Mouse (Mus musculus) spleen, adult 2 months (tissue): ENCODE data around the gene 9230112D13Rik. TPM values are rescaled to one million over a fixed set of nuclear protein-coding genes. Genes with fewer than 3 reads are reported as not detected.

Experiments
- DNase-seq, 2 experiments: peaks; one replicate each; pipeline versions ENCODE4 v3.0.0 to v3.0.0-alpha.2; 2012 to 2021; ENCODE audit warnings: low spot score in 2 of 2, low read depth in 1 of 2
- H3K27ac ChIP-seq: fragments of 200-500 bp; 2 replicates; pipeline ENCODE4 v1.5.1; 2012; ENCODE audit warnings: low read length, inconsistent platforms; ENCODE audit not compliant: insufficient read depth
- H3K27me3 ChIP-seq: fragments of 200-500 bp; 2 replicates; pipeline ENCODE4 v1.6.1; 2012; ENCODE audit warnings: mild to moderate bottlenecking, moderate library complexity, low read length, inconsistent platforms; ENCODE audit not compliant: control insufficient read depth, insufficient read depth
- H3K36me3 ChIP-seq: fragments of 200-500 bp; 2 replicates; pipeline ENCODE4 v1.6.1; 2012; ENCODE audit warnings: mild to moderate bottlenecking, low read length, inconsistent platforms; ENCODE audit not compliant: control insufficient read depth, insufficient read depth
- H3K4me1 ChIP-seq: fragments of 200-500 bp; 2 replicates; pipeline ENCODE4 v1.6.1; 2011; ENCODE audit warnings: inconsistent platforms; ENCODE audit not compliant: control insufficient read depth, insufficient read depth, insufficient read length
- H3K4me3 ChIP-seq: fragments of 200-500 bp; 2 replicates; pipeline ENCODE4 v1.5.1; 2011; ENCODE audit warnings: mild to moderate bottlenecking, inconsistent platforms; ENCODE audit not compliant: insufficient read depth, insufficient read length; ENCODE audit errors: extremely low read depth
- CTCF ChIP-seq: fragments of 200-500 bp; IDR thresholded peaks from 2 replicates; pipeline ENCODE4 v1.5.1; 2011; ENCODE audit warnings: mild to moderate bottlenecking, inconsistent platforms; ENCODE audit not compliant: insufficient read depth, insufficient read length, insufficient replicate concordance; ENCODE audit errors: extremely low read depth
- POLR2A ChIP-seq: fragments of 200-500 bp; IDR thresholded peaks from 2 replicates; pipeline ENCODE4 v1.6.1; 2011; ENCODE audit warnings: low read depth, low read length, inconsistent platforms
- WGBS: fragments of 180-500 bp; shearing (Covaris S2); methylation state at CpG from one replicate; pipeline ENCODE4 v1.1.7; 2018; 5-methylcytosine and 5-hydroxymethylcytosine counted together
- polyA plus RNA-seq: library from polyadenylated mRNA; depleted of rRNA; stranded (reverse); fragments of >200 nt; gene quantifications from 2 replicates; pipeline ENCODE4 v1.2.3, GENCODE M21; 2012

Gene 9230112D13Rik
- polyA plus RNA-seq, 1 experiment: not detected

GRCm38 (mm10) chr14:34566530-34566929 is 43.9 kb upstream of the 9230112D13Rik start:
- no peak overlapping the region for H3K27ac ChIP-seq
- no peaks in the 10 kb centered on the region for H3K4me1 ChIP-seq
- 91% methylated on average over 7 of the region's 7 CpGs for WGBS
- H3K4me3 ChIP-seq: no peak overlapping the region
- H3K27me3 ChIP-seq: no peaks in the 10 kb centered on the region
- DNase-seq: no peak
- TF ChIP-seq CTCF (no peak), POLR2A (no peak)
- no peaks in the 10 kb centered on the region for H3K36me3 ChIP-seq

- no peaks in the 10 kb centered on the region for H3K36me3 ChIP-seq
- H3K4me1 ChIP-seq: no peaks in the 10 kb centered on the region
- H3K27me3 ChIP-seq: no peaks in the 10 kb centered on the region
- H3K4me3 ChIP-seq: no peak overlapping the region
- no peak for TF ChIP-seq POLR2A
- no peak for TF ChIP-seq CTCF
- H3K27ac ChIP-seq: no peak overlapping the region
- WGBS: 82% methylated on average over 17 of the region's 17 CpGs
- no peak for DNase-seq
These were observed 43.1 kb upstream of the 9230112D13Rik start for GRCm38 (mm10) chr14:34565711-34566110.

- Histone ChIP-seq H3K4me3 (no peak overlapping the region), H3K36me3 (no peaks in the 10 kb centered on the region), H3K27ac (peak overlapping the region; percentile 3; the same call in 1 of the 2 replicates), H3K27me3 (no peaks in the 10 kb centered on the region), H3K4me1 (no peaks in the 10 kb centered on the region)
- TF ChIP-seq CTCF (no peak), POLR2A (no peak)
- DNase-seq: no peak
- 77% methylated on average over 5 of the region's 5 CpGs for WGBS
These were observed 42.0 kb upstream of the 9230112D13Rik start for GRCm38 (mm10) chr14:34564646-34565045.

GRCm38 (mm10) chr14:34562393-34562792 is 39.8 kb upstream of the 9230112D13Rik start:
- H3K36me3 ChIP-seq: no peaks in the 10 kb centered on the region
- no peak overlapping the region for H3K4me3 ChIP-seq
- no peak overlapping the region for H3K27ac ChIP-seq
- WGBS: 18% methylated on average over 2 of the region's 2 CpGs
- H3K4me1 ChIP-seq: no peaks in the 10 kb centered on the region
- DNase-seq: no peak
- H3K27me3 ChIP-seq: no peaks in the 10 kb centered on the region
- TF ChIP-seq CTCF (no peak), POLR2A (no peak)

- Histone ChIP-seq H3K27ac (no peak overlapping the region), H3K4me1 (no peaks in the 10 kb centered on the region), H3K27me3 (no peaks in the 10 kb centered on the region), H3K4me3 (no peak overlapping the region), H3K36me3 (no peaks in the 10 kb centered on the region)
- 88% methylated on average over 8 of the region's 8 CpGs for WGBS
- DNase-seq: no peak
- TF ChIP-seq POLR2A: no peak
- no peak for TF ChIP-seq CTCF
These were observed 39.0 kb upstream of the 9230112D13Rik start for GRCm38 (mm10) chr14:34561647-34562046.

- no peak for TF ChIP-seq CTCF
- no peak for TF ChIP-seq POLR2A
- H3K36me3 ChIP-seq: no peaks in the 10 kb centered on the region
- no peaks in the 10 kb centered on the region for H3K4me1 ChIP-seq
- no peak overlapping the region for H3K27ac ChIP-seq
- WGBS: 73% methylated on average over 9 of the region's 9 CpGs
- no peaks in the 10 kb centered on the region for H3K27me3 ChIP-seq
- no peak overlapping the region for H3K4me3 ChIP-seq
- DNase-seq: no peak
These were observed 36.3 kb upstream of the 9230112D13Rik start for GRCm38 (mm10) chr14:34558947-34559346.

GRCm38 (mm10) chr14:34555211-34555610 is 32.6 kb upstream of the 9230112D13Rik start:
- WGBS: 73% methylated on average over 13 of the region's 13 CpGs

More at GRCm38 (mm10) chr14:34555211-34555610, 32.6 kb upstream of the 9230112D13Rik start:
- no peak for TF ChIP-seq POLR2A
- no peak for TF ChIP-seq CTCF
- no peak for DNase-seq
- Histone ChIP-seq H3K36me3 (no peaks in the 10 kb centered on the region), H3K27me3 (no peaks in the 10 kb centered on the region), H3K4me1 (no peaks in the 10 kb centered on the region), H3K4me3 (no peak overlapping the region), H3K27ac (no peak overlapping the region)
